8 mouse cellular contexts compared by ENCODE assay signal in the genomic region with DNA sequence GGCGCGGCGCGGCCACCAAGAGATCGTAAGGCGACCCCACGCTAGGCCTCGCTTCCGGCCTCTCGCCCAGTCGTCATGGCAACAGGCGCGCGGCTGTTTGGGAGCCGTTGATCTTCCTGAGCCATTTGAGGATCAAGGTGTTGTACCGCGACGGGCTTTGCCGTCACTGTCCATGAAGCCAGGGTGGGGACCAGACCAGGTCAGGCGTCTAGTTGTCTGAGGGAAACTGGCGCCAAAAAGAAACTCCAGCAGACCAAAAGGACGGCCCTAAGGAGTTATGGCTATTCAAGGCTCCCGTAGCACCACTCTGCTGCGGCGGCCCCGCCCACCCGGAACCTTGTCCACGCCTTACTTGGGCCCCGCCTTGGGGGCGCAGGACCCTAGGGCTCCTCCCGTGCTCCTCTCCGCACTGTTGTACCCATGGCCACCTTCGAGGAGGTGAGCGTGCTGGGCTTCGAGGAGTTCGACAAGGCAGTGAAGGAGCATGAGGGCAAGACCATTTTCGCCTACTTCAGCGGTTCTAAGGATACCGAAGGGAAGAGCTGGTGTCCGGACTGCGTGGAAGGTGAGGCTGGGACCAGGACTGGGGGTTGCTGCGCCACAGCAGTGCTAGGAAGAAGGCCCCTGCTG. TPM values are rescaled to one million over a fixed set of nuclear protein-coding genes. Genes with fewer than 3 reads are reported as not detected.
DNase-seq lines count a peak whose midpoint lies in the region; ATAC-seq and TF ChIP-seq lines count a peak whose summit lies in the region.

A gene (minus strand): TSS at position 256 of the 630 bp plus-strand sequence.
A gene (plus strand): TSS at position 344 of the 630 bp plus-strand sequence.

- H3K27ac ChIP-seq in ES-E14 (ENCODE audit: insufficient read depth, low read depth, low read length, poor library complexity, severe bottlenecking): peak within 1 kb of the TSS; percentile 79
- H3K27ac ChIP-seq in forebrain, embryonic 14.5 days (ENCODE audit: low read depth, low read length): peak within 1 kb of the TSS; percentile 68
- peak within 1 kb of the TSS; percentile 58; the same call in 1 of the 2 replicates for H3K27ac ChIP-seq in liver, postnatal 0 days (ENCODE audit: low read depth)
- peak within 1 kb of the TSS; percentile 81 for H3K27ac ChIP-seq in neural tube, embryonic 13.5 days (replicated peaks)

- intact Hi-C loops in heart, postnatal 14 days (cut with DNase I): loop anchor here (5.0 kb wide), 1 partner anchor 155 kb away; no protein-coding TSS in a partner anchor

- peak; percentile 95 for ATAC-seq in forebrain, embryonic 14.5 days
- ATAC-seq in liver, postnatal 0 days: peak; percentile 92
- ATAC-seq in neural tube, embryonic 13.5 days (ENCODE audit: low read depth): peak; percentile 92

- H3K27me3 ChIP-seq in forebrain, embryonic 14.5 days (replicated peaks; ENCODE audit: control insufficient read depth, insufficient read depth, low read length): no peaks in the 10 kb centered on the region
- no peaks in the 10 kb centered on the region for H3K27me3 ChIP-seq in liver, postnatal 0 days (ENCODE audit: insufficient read depth, low read length)
- H3K27me3 ChIP-seq in neural tube, embryonic 13.5 days: no peaks in the 10 kb centered on the region

- peak within 1 kb of the TSS; percentile 89 for H3K4me2 ChIP-seq in forebrain, embryonic 14.5 days (ENCODE audit: low read length)
- peak within 1 kb of the TSS; percentile 94 for H3K4me2 ChIP-seq in liver, postnatal 0 days (ENCODE audit: low read depth, low read length)
- peak within 1 kb of the TSS; percentile 88 for H3K4me2 ChIP-seq in neural tube, embryonic 13.5 days

- in situ Hi-C loops in ES-E14 (cut with MboI; ENCODE audit: low sequenced_read_pairs in 2 of 2, unreplicated experiment in 2 of 2): loop anchor here in 1 of 2 experiments (25.0 kb wide), 1 partner anchor 230 kb away; a partner anchor contains a TSS

- no peaks in the 10 kb centered on the region for H3K9me3 ChIP-seq in ES-E14 (ENCODE audit: control insufficient read depth, insufficient read depth, low read depth, low read length)
- no peaks in the 10 kb centered on the region for H3K9me3 ChIP-seq in forebrain, embryonic 14.5 days (replicated peaks; ENCODE audit: control insufficient read depth, low read length)
- H3K9me3 ChIP-seq in liver, postnatal 0 days (ENCODE audit: low read length): no peaks in the 10 kb centered on the region
- no peaks in the 10 kb centered on the region for H3K9me3 ChIP-seq in neural tube, embryonic 13.5 days

- peak within 1 kb of the TSS; percentile 87 to 98 for H3K4me3 ChIP-seq in ES-E14 (ENCODE audit: insufficient read depth in 1 of 2, low read depth in 1 of 2, low read length in 2 of 2, poor library complexity in 1 of 2, severe bottlenecking in 1 of 2)
- peak within 1 kb of the TSS; percentile 85 for H3K4me3 ChIP-seq in forebrain, embryonic 14.5 days (ENCODE audit: low read depth, low read length)
- peak within 1 kb of the TSS; percentile 74 for H3K4me3 ChIP-seq in liver, postnatal 0 days (ENCODE audit: low read depth, low read length)
- H3K4me3 ChIP-seq in neural tube, embryonic 13.5 days: peak within 1 kb of the TSS; percentile 76

- peaks cover 0 to 9% of the 10 kb centered on the region in 2 experiments; a peak in 2 of 4 replicates for H3K4me1 ChIP-seq in ES-E14 (ENCODE audit: control insufficient read depth in 2 of 2, insufficient read depth in 2 of 2, low read length in 2 of 2, poor library complexity in 1 of 2)
- H3K4me1 ChIP-seq in forebrain, embryonic 14.5 days (ENCODE audit: control insufficient read depth, insufficient read depth, low read length): peaks cover 15% of the 10 kb centered on the region
- H3K4me1 ChIP-seq in liver, postnatal 0 days (ENCODE audit: insufficient read depth): peaks cover 10% of the 10 kb centered on the region
- peaks cover 32% of the 10 kb centered on the region for H3K4me1 ChIP-seq in neural tube, embryonic 13.5 days (replicated peaks)

- peaks cover 7% of the 10 kb centered on the region for H3K36me3 ChIP-seq in ES-E14 (ENCODE audit: control insufficient read depth, insufficient read depth, low read length, poor library complexity, severe bottlenecking)
- H3K36me3 ChIP-seq in forebrain, embryonic 14.5 days (ENCODE audit: control insufficient read depth, insufficient read depth, low read length): peaks cover 23% of the 10 kb centered on the region
- H3K36me3 ChIP-seq in liver, postnatal 0 days (replicated peaks; ENCODE audit: insufficient read depth, low read length): 0 out of 2 replicates have a peak, but pooled peaks cover 11% of the 10 kb centered on the region
- H3K36me3 ChIP-seq in neural tube, embryonic 13.5 days: peaks cover 34% of the 10 kb centered on the region

- H3K9ac ChIP-seq in ES-E14 (ENCODE audit: insufficient read depth, low read depth, low read length, poor library complexity, severe bottlenecking): peak within 1 kb of the TSS; percentile 96
- peak within 1 kb of the TSS; percentile 89 for H3K9ac ChIP-seq in forebrain, embryonic 14.5 days (ENCODE audit: low read length)
- H3K9ac ChIP-seq in liver, postnatal 0 days (replicated peaks): peak within 1 kb of the TSS; percentile 80
- H3K9ac ChIP-seq in neural tube, embryonic 13.5 days: peak within 1 kb of the TSS; percentile 94

- WGBS in forebrain, embryonic 14.5 days: under 1% methylated on average over 42 of the region's 42 CpGs
- WGBS in large intestine, adult 2 months: under 1% methylated on average over 42 of the region's 42 CpGs
- under 1% methylated on average over 42 of the region's 42 CpGs for WGBS in liver, postnatal 0 days (ENCODE audit: insufficient replicate concordance)
- WGBS in neural tube, embryonic 13.5 days: under 1% methylated on average over 42 of the region's 42 CpGs

- no peak for TF ChIP-seq EP300 in liver, postnatal 0 days (IDR thresholded peaks at IDR 0.05; ENCODE audit: low read depth)

- no peak for TF ChIP-seq CTCF in liver, postnatal 0 days (IDR thresholded peaks at IDR 0.05; ENCODE audit: low read depth)

- DNase-seq in ES-E14 (ENCODE audit: low read depth, low spot score): peak; percentile 80
- peak; percentile 79 for DNase-seq in cerebellum, adult 11 months
- peak; percentile 85 for DNase-seq in forebrain, embryonic 14.5 days (ENCODE audit: low spot score)
- DNase-seq in heart, postnatal 14 days: peak; percentile 87
- peak; percentile 57 for DNase-seq in large intestine, adult 2 months (ENCODE audit: low read depth, low spot score)
- DNase-seq in liver, postnatal 0 days: peak; percentile 88
- DNase-seq in telencephalon, adult 2 months (ENCODE audit: low read depth, low spot score): peak; percentile 88

TF ChIP-seq in ES-E14, 5 proteins besides CTCF, POLR2A, EP300 and RAD21:
- TF ChIP-seq MAFK (IDR thresholded peaks at IDR 0.05; ENCODE audit: insufficient read depth, low read depth, low read length): no peak
- TF ChIP-seq HCFC1 (IDR thresholded peaks at IDR 0.05; ENCODE audit: borderline replicate concordance, insufficient read depth, low read length): no peak

RNA-seq across cellular contexts. Expression of the first gene that starts in this region (rescaled TPM):
- total RNA-seq in ES-E14 (2012; rRNA removed): 8.3 and 8.5 TPM in 2 replicates
- 12.8 and 19.9 TPM in 2 replicates for polyA plus RNA-seq in forebrain, embryonic 14.5 days (2014; fragmentation: Nextera tagmentation; extraction: Ambion mirVana)
- 1 to 10 TPM; 4.7 to 5.2 TPM for total RNA-seq in heart, postnatal 14 days (2021)
- polyA plus RNA-seq in large intestine, adult 2 months (2012; rRNA removed): 3.6 and 4.3 TPM in 2 replicates
- 1.7 and 1.8 TPM in 2 replicates for polyA plus RNA-seq in liver, postnatal 0 days (2015; fragmentation: Nextera tagmentation; extraction: Ambion mirVana)
- 17.8 and 19.9 TPM in 2 replicates for polyA plus RNA-seq in neural tube, embryonic 13.5 days (2015; fragmentation: Nextera tagmentation; extraction: Ambion mirVana)

RNA-seq across cellular contexts. Expression of the second gene that starts in this region (rescaled TPM):
- total RNA-seq in ES-E14 (2012; rRNA removed): 77.1 and 126 TPM in 2 replicates
- 118 and 131 TPM in 2 replicates for polyA plus RNA-seq in forebrain, embryonic 14.5 days (2014; fragmentation: Nextera tagmentation; extraction: Ambion mirVana)
- 10 to 100 TPM; 40.3 to 43.6 TPM for total RNA-seq in heart, postnatal 14 days (2021)
- polyA plus RNA-seq in large intestine, adult 2 months (2012; rRNA removed): 159 and 188 TPM in 2 replicates
- 71.3 and 76.8 TPM in 2 replicates for polyA plus RNA-seq in liver, postnatal 0 days (2015; fragmentation: Nextera tagmentation; extraction: Ambion mirVana)
- 169 and 198 TPM in 2 replicates for polyA plus RNA-seq in neural tube, embryonic 13.5 days (2015; fragmentation: Nextera tagmentation; extraction: Ambion mirVana)

Comparison
In these comparisons a context has a peak if more than half of its experiments do, and no peak if none do; other contexts are left out.
1. Peak in every context shown above with its lines: DNase-seq, ATAC-seq, H3K4me3 ChIP-seq and H3K27ac ChIP-seq.